Mouse (Mus musculus) liver, adult 2 months (tissue): ENCODE data around the gene Nat8f1. TPM values are rescaled to one million over a fixed set of nuclear protein-coding genes. Genes with fewer than 3 reads are reported as not detected.
A peak's percentile ranks its signal among the peaks of the same experiment; 100 is the strongest.
"Not testable (repeated sequence)": the region's sequence is repeated elsewhere in the genome, so short reads cannot be mapped to it uniquely, and the experiment has no call there.

Experiments used
- DNase-seq: peaks from one replicate; pipeline ENCODE4 v3.0.0-alpha.2; 2011; ENCODE audit warnings: low read depth, low spot score; ENCODE audit errors: extremely low read depth
- H3K27ac ChIP-seq: fragments of 200-500 bp; replicated peaks from 2 replicates; pipeline ENCODE4 v1.5.1; 2012; ENCODE audit warnings: low read depth, mild to moderate bottlenecking, control low read depth, inconsistent platforms, low read length; ENCODE audit not compliant: insufficient read depth
- H3K27me3 ChIP-seq: fragments of 200-500 bp; 2 replicates; pipeline ENCODE4 v1.6.1; 2012; ENCODE audit warnings: mild to moderate bottlenecking, moderate library complexity, low read length, inconsistent platforms; ENCODE audit not compliant: control insufficient read depth, insufficient read depth
- H3K36me3 ChIP-seq: fragments of 200-500 bp; 2 replicates; pipeline ENCODE4 v1.6.1; 2012; ENCODE audit warnings: low read length, inconsistent platforms; ENCODE audit not compliant: control insufficient read depth, insufficient read depth
- H3K4me1 ChIP-seq: fragments of 200-500 bp; 2 replicates; pipeline ENCODE4 v1.6.1; 2011; ENCODE audit warnings: low read length; ENCODE audit not compliant: control insufficient read depth, insufficient read depth
- H3K4me3 ChIP-seq: fragments of 200-500 bp; 2 replicates; pipeline ENCODE4 v1.5.1; 2011; ENCODE audit warnings: low read depth, mild to moderate bottlenecking, control low read depth, low read length, moderate library complexity; ENCODE audit not compliant: insufficient read depth
- H3K79me2 ChIP-seq: fragments of 200-500 bp; 2 replicates; pipeline ENCODE4 v1.6.1; 2012; ENCODE audit warnings: inconsistent platforms, mild to moderate bottlenecking, low read length, moderate library complexity; ENCODE audit not compliant: control insufficient read depth, insufficient read depth
- H3K9ac ChIP-seq: fragments of 200-500 bp; 2 replicates; pipeline ENCODE4 v1.6.1; 2012; ENCODE audit warnings: low read depth, mild to moderate bottlenecking, control low read depth, inconsistent platforms, low read length
- CTCF ChIP-seq: fragments of 200-500 bp; IDR thresholded peaks from 2 replicates; pipeline ENCODE4 v1.5.1; 2011; ENCODE audit warnings: low read depth, low read length, control low read depth
- POLR2A ChIP-seq: fragments of 200-500 bp; IDR thresholded peaks from 2 replicates; pipeline ENCODE4 v1.6.1; 2011; ENCODE audit warnings: low read length, control low read depth; ENCODE audit not compliant: insufficient read depth; ENCODE audit errors: extremely low read depth
- WGBS: fragments of 180-500 bp; shearing (Covaris S2); methylation state at CpG from one replicate; pipeline ENCODE4 v1.1.7; 2018; 5-methylcytosine and 5-hydroxymethylcytosine counted together
- polyA plus RNA-seq: library from polyadenylated mRNA; depleted of rRNA; stranded (reverse); fragments of >200 nt; gene quantifications from 2 replicates; pipeline ENCODE4 v1.2.3, GENCODE M21; 2012
- total RNA-seq: library from RNA; depleted of rRNA; stranded (reverse); fragments of >200 nt; gene quantifications from 2 replicates; pipeline ENCODE4 v1.2.3, GENCODE M21; 2014

The Nat8f1 gene
- total and polyA plus RNA-seq, 2 experiments: 390 to 627 TPM

DNA sequence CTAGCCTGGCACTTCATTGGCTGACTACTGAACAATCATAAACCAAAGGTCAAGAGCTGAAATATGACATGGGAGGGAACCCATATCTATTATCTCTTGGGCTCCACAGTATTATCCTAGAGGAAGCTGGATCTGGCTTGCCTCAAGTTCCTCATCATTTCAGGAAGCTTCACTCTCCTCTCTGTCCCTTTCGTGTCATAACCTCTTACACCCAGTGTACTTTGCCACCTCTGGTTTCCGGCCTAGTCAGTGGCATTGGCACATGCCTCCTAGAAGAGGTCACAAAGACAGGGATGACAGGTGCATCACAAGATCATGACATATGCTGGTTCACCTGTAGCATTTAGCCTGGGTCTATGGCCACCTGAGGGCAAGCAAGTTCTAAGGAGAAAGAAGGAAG, 13.2 kb downstream of the Nat8f1 start:
- DNase-seq: peak; percentile 41
- Histone ChIP-seq H3K27ac (no peak overlapping the region), H3K36me3 (no peaks in the 10 kb centered on the region), H3K79me2 (no peaks in the 10 kb centered on the region), H3K4me3 (no peak overlapping the region), H3K9ac (no peak overlapping the region), H3K27me3 (no peaks in the 10 kb centered on the region), H3K4me1 (peaks cover 6% of the 10 kb centered on the region)
- no peak for TF ChIP-seq POLR2A
- no peak for TF ChIP-seq CTCF
- 17% methylated on average over 2 of the region's 2 CpGs for WGBS

DNA sequence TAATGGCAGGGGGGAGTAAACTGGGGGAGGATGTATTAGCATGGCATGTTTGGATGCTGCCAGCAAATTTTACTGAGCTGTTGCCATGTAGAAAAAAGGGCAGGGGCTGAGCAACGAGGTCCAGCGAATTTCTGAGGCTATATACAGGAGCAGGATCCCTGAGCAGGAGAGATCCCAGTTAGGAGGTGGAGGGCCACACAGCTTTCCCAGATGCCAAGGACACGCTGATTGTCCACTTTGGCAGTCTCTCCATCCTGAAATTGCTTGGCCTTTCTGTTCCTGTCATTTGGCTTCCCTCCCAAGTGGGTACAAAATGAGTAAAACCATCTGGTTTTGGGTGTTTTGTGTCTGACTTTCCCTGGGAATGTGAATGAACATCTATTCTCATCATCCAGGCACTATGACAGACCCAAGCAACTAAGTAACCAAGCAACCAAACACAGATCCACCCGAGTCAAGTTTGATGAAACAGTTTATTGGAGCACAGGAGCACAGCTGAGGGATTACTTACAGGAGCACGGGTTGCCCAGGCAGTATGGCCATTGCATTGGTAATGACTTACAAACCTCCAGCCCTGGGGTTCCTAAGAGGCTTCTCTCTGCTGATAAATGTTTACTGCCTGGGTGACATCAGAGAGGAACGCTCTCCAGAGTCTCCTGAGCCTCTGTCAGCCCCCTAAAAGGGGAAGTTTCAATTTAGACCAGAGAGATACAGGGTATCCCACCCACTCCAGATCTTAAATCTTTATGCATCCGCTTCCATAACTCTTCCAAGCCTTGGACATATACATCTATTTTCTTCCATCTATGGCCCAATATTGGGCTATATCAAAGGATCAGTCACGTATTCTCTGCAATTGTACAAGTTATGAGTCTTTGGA, 16.7 kb downstream of the Nat8f1 start:
- not testable (repeated sequence) for DNase-seq, H3K4me3 ChIP-seq, H3K4me1 ChIP-seq, H3K79me2 ChIP-seq, H3K36me3 ChIP-seq, H3K27me3 ChIP-seq, H3K27ac ChIP-seq, H3K9ac ChIP-seq
- WGBS: 88% methylated on average over 7 of the region's 8 CpGs

- H3K79me2 ChIP-seq, H3K9ac ChIP-seq, H3K27me3 ChIP-seq, H3K36me3 ChIP-seq, H3K4me3 ChIP-seq, H3K27ac ChIP-seq, H3K4me1 ChIP-seq: not testable (repeated sequence)
- peak; percentile 24 for DNase-seq
- peak; percentile 68 for TF ChIP-seq CTCF
- 67% methylated on average over 25 of the region's 25 CpGs for WGBS
These were observed 20.3 kb downstream of the Nat8f1 start for GRCm38 (mm10) chr6:85895061-85895648.

GRCm38 (mm10) chr6:85888961-85889360, 26.5 kb downstream of the Nat8f1 start:
- no peak overlapping the region for H3K9ac ChIP-seq
- no peak for TF ChIP-seq POLR2A
- TF ChIP-seq CTCF: no peak
- H3K27me3 ChIP-seq: no peaks in the 10 kb centered on the region
- no peaks in the 10 kb centered on the region for H3K4me1 ChIP-seq
- H3K36me3 ChIP-seq: no peaks in the 10 kb centered on the region
- no peak overlapping the region for H3K27ac ChIP-seq
- DNase-seq: no peak
- no peaks in the 10 kb centered on the region for H3K79me2 ChIP-seq
- no peak overlapping the region for H3K4me3 ChIP-seq
- WGBS: 95% methylated on average over 2 of the region's 2 CpGs

DNA sequence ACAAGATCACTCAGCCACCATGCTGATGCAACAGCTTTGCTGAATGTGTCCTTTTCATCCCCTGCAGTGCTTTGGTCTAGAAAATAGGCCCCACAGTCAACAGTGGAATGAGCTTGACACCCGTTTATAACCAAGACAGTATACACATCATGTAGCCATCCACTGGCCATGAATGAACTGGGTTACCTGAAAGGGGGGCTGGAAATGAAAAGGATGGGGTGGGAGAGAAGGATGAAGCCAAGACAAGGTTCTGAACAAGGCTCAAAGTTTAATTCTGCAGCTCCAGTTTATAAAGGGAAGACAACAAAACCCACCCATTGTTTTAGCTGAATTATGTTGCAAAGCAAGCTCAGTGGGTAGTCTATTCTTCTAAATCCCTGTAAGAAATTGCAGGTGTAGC, 31.2 kb downstream of the Nat8f1 start:
- Histone ChIP-seq H3K4me1 (no peaks in the 10 kb centered on the region), H3K36me3 (no peaks in the 10 kb centered on the region), H3K27me3 (no peaks in the 10 kb centered on the region), H3K4me3 (no peak overlapping the region), H3K79me2 (no peaks in the 10 kb centered on the region), H3K9ac (no peak overlapping the region), H3K27ac (no peak overlapping the region)
- 95% methylated on average over 1 of the region's 1 CpGs for WGBS
- DNase-seq: no peak
- TF ChIP-seq POLR2A (no peak), CTCF (no peak)

DNA sequence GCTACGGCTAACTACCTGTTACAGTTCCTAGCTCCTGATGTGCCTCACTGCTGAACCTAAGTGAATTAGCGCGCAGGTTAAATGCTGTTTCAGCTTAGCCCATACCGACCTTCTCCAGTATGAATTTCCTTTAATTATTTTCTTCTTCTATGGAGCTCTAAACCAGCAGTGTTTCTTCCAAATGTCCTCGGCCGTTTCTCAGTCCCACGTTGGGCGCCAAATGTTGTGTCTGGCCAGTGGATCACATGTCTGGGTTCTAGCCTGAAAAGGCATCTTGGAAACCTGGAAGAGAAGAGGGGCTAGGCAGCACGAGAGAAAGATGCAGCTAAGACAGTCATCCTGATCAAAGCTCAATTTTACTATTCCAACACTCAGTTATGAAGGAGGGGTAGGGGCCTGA, 32.2 kb downstream of the Nat8f1 start:
- H3K27me3 ChIP-seq, H3K27ac ChIP-seq, H3K36me3 ChIP-seq, DNase-seq, H3K9ac ChIP-seq, H3K4me1 ChIP-seq, H3K4me3 ChIP-seq, H3K79me2 ChIP-seq: not testable (repeated sequence)
- WGBS: 94% methylated on average over 9 of the region's 9 CpGs

DNA sequence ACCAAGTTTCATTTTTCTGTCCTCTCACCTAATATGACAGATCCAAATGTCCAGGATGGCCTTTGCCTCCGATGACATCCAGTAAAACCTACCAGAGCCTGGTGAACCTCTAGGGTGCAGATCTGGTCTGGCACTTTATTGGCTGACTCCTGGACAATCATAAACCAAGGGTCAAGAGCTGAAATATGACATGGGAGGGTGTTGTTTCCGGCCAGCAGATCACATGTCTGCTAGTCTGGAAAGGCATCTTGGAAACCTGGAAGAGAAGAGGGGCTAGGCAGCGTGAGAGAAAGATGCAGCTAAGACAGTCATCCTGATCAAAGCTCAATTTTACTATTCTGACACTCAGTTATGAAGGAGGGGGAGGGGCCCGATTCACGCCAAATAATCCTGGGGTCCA, 46.5 kb downstream of the Nat8f1 start, which contains the start of gene Nat8f2:
Gene Nat8f2, minus strand, starts transcription at position 153 of the 400 bp plus-strand sequence.
- not testable (repeated sequence) for H3K79me2 ChIP-seq, H3K27me3 ChIP-seq, H3K36me3 ChIP-seq, H3K4me1 ChIP-seq
- Histone ChIP-seq H3K4me3 (peak within 1 kb of the TSS; percentile 69), H3K27ac (peak within 1 kb of the TSS; percentile 100), H3K9ac (peak within 1 kb of the TSS; percentile 96)
- peak; percentile 99 for DNase-seq
- 22% methylated on average over 5 of the region's 5 CpGs for WGBS
